Mouse (Mus musculus) thymus, adult 2 months (tissue): ENCODE measurements around the gene Ppm1h. TPM values are rescaled to one million over a fixed set of nuclear protein-coding genes. Genes with fewer than 3 reads are reported as not detected.

ENCODE experiments used
- DNase-seq: peaks from one replicate; pipeline ENCODE4 v3.0.0; 2021
- H3K27ac ChIP-seq: fragments of 200-500 bp; 2 replicates; pipeline ENCODE4 v1.5.1; 2012; ENCODE audit warnings: low read length, control low read depth; ENCODE audit not compliant: control insufficient read depth, insufficient read depth
- H3K27me3 ChIP-seq: fragments of 200-500 bp; 2 replicates; pipeline ENCODE4 v1.6.1; 2012; ENCODE audit warnings: mild to moderate bottlenecking, low read length, moderate library complexity, mixed read lengths; ENCODE audit not compliant: control insufficient read depth, insufficient read depth
- H3K36me3 ChIP-seq: fragments of 200-500 bp; 2 replicates; pipeline ENCODE4 v1.6.1; 2012; ENCODE audit warnings: mild to moderate bottlenecking, low read length, moderate library complexity; ENCODE audit not compliant: control insufficient read depth, insufficient read depth
- H3K4me1 ChIP-seq: fragments of 200-500 bp; replicated peaks from 2 replicates; pipeline ENCODE4 v1.6.1; 2012; ENCODE audit warnings: low read length; ENCODE audit not compliant: control insufficient read depth, insufficient read depth
- H3K4me3 ChIP-seq: fragments of 200-500 bp; 2 replicates; pipeline ENCODE4 v1.5.1; 2012; ENCODE audit warnings: mild to moderate bottlenecking, low read length, control low read depth, moderate library complexity; ENCODE audit not compliant: control insufficient read depth, insufficient read depth
- CTCF ChIP-seq: fragments of 200-500 bp; IDR thresholded peaks from 2 replicates; pipeline ENCODE4 v1.5.1; 2012; ENCODE audit warnings: mild to moderate bottlenecking, control low read depth, low read length, moderate library complexity, borderline replicate concordance; ENCODE audit not compliant: control insufficient read depth, poor library complexity, insufficient read depth; ENCODE audit errors: extremely low read depth
- POLR2A ChIP-seq: fragments of 200-500 bp; IDR thresholded peaks from 2 replicates; pipeline ENCODE4 v1.6.1; 2012; ENCODE audit warnings: mild to moderate bottlenecking, low read length, control low read depth, moderate library complexity; ENCODE audit not compliant: control insufficient read depth, poor library complexity, insufficient read depth; ENCODE audit errors: extremely low read depth
- WGBS: fragments of 180-500 bp; shearing (Covaris S2); methylation state at CpG from one replicate; pipeline ENCODE4 v1.1.7; 2018; 5-methylcytosine and 5-hydroxymethylcytosine counted together
- polyA plus RNA-seq: library from polyadenylated mRNA; depleted of rRNA; stranded (reverse); fragments of >200 nt; gene quantifications from 2 replicates; pipeline ENCODE4 v1.2.3, GENCODE M21; 2012

The Ppm1h gene
- polyA plus RNA-seq, 1 experiment: 61.7 TPM

DNA sequence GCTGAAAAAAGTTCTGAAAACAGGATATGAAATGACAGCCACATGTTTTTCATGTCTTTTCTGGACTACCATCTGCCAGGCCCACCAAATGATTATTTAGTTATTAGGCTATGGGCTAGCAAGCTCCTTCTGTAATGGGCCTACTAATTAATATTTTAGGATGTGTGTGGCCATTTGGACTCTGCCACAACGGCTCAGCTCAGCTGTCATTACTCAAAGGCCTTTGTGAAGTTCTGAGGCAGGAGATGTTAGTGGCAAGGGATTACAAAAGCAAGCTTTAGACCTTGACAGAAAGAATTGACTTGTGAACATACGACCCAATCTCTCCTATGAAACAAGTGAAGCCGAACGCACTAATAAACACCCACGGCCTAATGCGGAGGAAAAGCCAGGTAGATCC, 272.4 kb downstream of the Ppm1h start:
- 94% methylated on average over 6 of the region's 6 CpGs for WGBS
- DNase-seq: no peak
- H3K4me3 ChIP-seq: no peak overlapping the region
- H3K4me1 ChIP-seq: no peaks in the 10 kb centered on the region
- TF ChIP-seq POLR2A: no peak
- no peak for TF ChIP-seq CTCF
- H3K27ac ChIP-seq: no peak overlapping the region
- no peaks in the 10 kb centered on the region for H3K27me3 ChIP-seq
- no peaks in the 10 kb centered on the region for H3K36me3 ChIP-seq

DNA sequence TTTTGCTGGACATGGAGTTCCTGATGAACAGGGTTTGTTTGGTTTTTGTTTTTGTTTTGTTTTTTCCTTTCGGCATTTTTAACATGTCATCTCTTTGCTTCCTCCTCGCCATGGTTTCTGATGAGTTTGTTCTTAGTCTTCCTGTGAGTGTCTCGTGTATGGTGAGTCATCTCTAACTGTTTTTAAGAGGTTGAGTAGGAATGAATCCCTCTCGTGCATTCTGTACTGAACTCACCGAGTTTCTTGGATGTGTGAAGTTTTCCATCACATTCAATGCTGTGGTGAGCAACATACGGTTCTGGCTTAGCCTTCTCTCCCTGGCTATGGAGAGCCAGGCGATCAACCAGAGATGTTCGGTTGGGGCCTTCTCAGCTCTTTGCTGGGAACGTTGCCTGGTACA, 275.0 kb downstream of the Ppm1h start:
- H3K36me3 ChIP-seq: no peaks in the 10 kb centered on the region
- WGBS: 90% methylated on average over 9 of the region's 9 CpGs
- H3K27me3 ChIP-seq: no peaks in the 10 kb centered on the region
- no peak overlapping the region for H3K4me3 ChIP-seq
- peaks cover 5% of the 10 kb centered on the region; the same call in 1 of the 2 replicates for H3K4me1 ChIP-seq
- TF ChIP-seq CTCF: no peak
- TF ChIP-seq POLR2A: no peak
- no peak overlapping the region for H3K27ac ChIP-seq
- no peak for DNase-seq

DNA sequence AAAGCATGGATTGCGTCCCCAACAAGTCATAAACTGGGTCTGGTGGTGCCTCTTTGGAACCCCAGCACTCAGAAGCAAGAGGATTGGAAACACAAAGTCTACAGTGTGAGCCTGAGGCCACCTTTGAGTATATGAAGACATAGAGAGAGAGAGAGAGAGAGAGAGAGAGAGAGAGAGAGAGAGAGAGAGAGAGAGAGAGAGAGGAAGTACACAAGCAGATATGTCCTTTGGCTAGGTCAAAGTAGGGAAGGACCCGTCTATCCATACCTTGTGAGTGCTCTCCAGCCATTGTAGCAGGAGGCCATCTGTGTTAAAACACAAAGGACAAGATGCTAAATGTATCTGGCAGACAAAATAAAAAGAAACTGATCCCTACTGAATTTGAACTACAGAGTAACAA, 279.4 kb downstream of the Ppm1h start:
- DNase-seq: no peak
- peaks cover 6% of the 10 kb centered on the region; the same call in 1 of the 2 replicates for H3K4me1 ChIP-seq
- H3K27me3 ChIP-seq: no peaks in the 10 kb centered on the region
- TF ChIP-seq CTCF: no peak
- WGBS: 79% methylated on average over 2 of the region's 2 CpGs
- H3K4me3 ChIP-seq: no peak overlapping the region
- no peak overlapping the region for H3K27ac ChIP-seq
- H3K36me3 ChIP-seq: no peaks in the 10 kb centered on the region

DNA sequence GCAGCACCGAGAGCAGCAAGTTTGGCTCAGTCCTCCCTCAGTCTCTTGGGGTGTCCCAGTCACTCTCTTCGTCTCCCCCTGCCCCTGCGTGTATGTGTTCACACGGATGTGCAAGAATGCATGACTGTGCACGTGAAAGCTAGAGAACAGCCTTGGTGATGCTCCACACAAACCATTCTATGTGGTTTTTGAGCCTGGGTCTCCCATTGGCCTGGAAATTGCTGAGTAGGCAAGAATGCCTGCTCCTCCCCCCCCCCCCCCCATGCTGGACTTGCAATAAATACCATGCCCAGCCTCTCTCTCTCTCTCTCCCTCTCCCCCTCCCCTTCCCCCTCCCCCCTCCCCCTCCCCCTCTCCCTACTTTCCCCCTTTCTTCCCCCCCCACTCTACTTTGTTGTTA, 280.1 kb downstream of the Ppm1h start:
- Histone ChIP-seq H3K27ac (no peak overlapping the region), H3K27me3 (no peaks in the 10 kb centered on the region), H3K4me1 (peaks cover 6% of the 10 kb centered on the region; the same call in 1 of the 2 replicates), H3K36me3 (no peaks in the 10 kb centered on the region), H3K4me3 (no peak overlapping the region)
- WGBS: 98% methylated on average over 5 of the region's 5 CpGs
- no peak for TF ChIP-seq CTCF
- no peak for TF ChIP-seq POLR2A
- no peak for DNase-seq

DNA sequence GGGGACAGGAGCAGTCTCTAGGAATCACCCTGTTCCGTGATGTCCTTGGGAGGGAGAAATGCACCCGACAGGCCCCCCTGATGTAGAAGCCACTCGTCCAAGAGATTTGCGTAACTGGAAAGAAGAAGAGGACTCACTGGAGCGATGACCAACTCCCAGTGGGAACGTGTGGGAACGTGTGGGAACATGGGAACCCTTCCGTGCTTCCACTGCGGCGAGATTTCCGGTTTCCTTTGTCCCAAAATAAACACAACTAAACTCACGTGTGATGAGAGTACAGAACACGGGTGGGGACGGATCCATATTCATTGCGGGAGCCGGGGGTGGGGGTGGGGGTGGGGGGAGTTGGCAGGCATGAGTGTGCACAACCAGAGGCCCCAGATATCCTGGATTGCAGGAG, 281.7 kb downstream of the Ppm1h start:
- H3K4me3 ChIP-seq: no peak overlapping the region
- no peak for DNase-seq
- H3K36me3 ChIP-seq: no peaks in the 10 kb centered on the region
- peaks cover 10% of the 10 kb centered on the region for H3K4me1 ChIP-seq
- TF ChIP-seq CTCF (no peak), POLR2A (no peak)
- H3K27me3 ChIP-seq: no peaks in the 10 kb centered on the region
- 91% methylated on average over 16 of the region's 16 CpGs for WGBS
- no peak overlapping the region for H3K27ac ChIP-seq

DNA sequence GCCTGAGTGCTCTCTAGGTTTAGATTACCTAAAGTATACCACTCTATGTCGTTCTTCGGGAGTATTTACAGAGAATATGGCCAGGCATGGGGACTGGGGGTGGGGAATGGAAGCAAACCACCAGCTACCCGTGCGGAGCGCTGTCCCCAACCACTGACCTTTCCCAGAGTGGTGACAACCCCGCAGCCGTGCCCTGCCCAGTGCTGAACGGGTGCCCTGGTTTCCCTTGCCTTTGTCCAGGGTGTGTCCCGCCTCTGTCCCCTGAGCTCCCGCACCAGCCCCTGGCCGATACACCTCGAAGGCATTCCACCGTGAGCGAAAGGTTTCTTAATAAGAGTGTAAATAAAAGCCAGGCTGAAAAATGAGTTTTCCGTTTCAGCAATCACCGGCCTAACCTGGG, 282.2 kb downstream of the Ppm1h start:
- no peak for DNase-seq
- Histone ChIP-seq H3K27ac (no peak overlapping the region), H3K36me3 (no peaks in the 10 kb centered on the region), H3K4me1 (peaks cover 10% of the 10 kb centered on the region), H3K4me3 (no peak overlapping the region), H3K27me3 (no peaks in the 10 kb centered on the region)
- 90% methylated on average over 16 of the region's 16 CpGs for WGBS
- no peak for TF ChIP-seq CTCF
- no peak for TF ChIP-seq POLR2A

DNA sequence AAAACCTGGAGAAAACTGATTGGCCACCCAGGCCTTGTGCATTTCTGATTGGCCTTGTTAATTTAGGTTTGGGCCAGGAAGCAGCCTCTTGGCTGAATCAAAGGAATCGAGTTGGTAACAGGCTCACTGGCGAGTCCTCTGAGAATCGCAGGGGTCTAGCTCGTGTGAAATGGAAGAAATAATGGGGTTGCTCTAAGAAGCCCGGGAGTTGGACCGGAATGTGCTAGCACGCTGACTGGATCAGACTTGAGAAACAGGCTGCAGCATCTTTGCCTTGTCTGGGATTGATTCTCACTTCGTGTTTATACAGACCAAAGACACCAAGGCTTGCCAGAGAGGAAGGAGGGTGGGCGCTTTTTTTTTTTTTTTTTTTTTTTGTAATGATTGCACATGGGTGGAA, 282.9 kb downstream of the Ppm1h start:
- no peaks in the 10 kb centered on the region for H3K36me3 ChIP-seq
- H3K27me3 ChIP-seq: no peaks in the 10 kb centered on the region
- no peak overlapping the region for H3K4me3 ChIP-seq
- no peak overlapping the region for H3K27ac ChIP-seq
- H3K4me1 ChIP-seq: peaks cover 10% of the 10 kb centered on the region
- DNase-seq: no peak
- no peak for TF ChIP-seq POLR2A
- no peak for TF ChIP-seq CTCF
- 92% methylated on average over 9 of the region's 9 CpGs for WGBS
